Mouse (Mus musculus) thymus, adult 2 months (tissue): Measurements from ENCODE around the gene Coro1b.
A peak's percentile ranks its signal among the peaks of the same experiment; 100 is the strongest.

Experiments used
- CTCF ChIP-seq: fragments of 200-500 bp; IDR thresholded peaks from 2 replicates; pipeline ENCODE4 v1.5.1; 2012; ENCODE audit warnings: mild to moderate bottlenecking, control low read depth, low read length, moderate library complexity, borderline replicate concordance; ENCODE audit not compliant: control insufficient read depth, poor library complexity, insufficient read depth; ENCODE audit errors: extremely low read depth
- POLR2A ChIP-seq: fragments of 200-500 bp; IDR thresholded peaks from 2 replicates; pipeline ENCODE4 v1.6.1; 2012; ENCODE audit warnings: mild to moderate bottlenecking, low read length, control low read depth, moderate library complexity; ENCODE audit not compliant: control insufficient read depth, poor library complexity, insufficient read depth; ENCODE audit errors: extremely low read depth

DNA sequence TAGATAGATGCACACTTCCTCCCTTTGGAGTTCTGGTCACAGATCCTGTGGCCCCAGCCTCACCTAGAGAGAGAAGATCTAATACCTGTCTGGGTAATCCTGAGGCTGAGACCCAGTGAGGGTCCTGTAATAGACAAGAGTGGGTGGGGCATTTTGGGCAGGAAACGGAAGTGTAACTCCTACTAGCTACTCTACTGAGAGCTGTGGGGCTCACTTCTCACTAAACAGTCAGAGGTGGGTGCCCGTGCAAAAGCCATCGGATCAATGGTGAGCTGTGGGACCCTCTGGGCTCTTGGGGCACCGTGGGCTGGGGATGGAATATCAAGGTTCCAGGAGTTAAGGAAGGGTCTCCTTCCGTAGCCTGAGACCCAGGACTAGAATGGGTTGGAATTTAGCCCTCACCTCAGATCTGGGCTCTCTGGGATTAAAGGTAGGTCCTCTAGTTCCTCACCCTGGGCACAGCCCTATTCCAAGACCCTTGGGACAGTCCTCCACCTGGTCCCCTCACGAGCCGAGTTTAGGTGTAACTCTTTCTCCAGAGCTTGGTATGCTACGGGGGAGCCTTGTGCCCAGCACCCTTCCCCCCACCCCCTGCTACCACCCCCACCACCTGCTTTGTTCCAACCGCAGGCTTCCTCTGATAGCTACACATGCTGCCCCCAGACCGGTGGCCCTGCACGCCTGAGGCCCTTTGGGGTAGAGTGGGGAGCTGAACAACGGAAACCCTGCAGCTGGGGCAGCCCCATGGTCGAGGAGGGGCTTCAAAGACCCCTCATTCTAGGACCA, 6.2 kb downstream of the Coro1b start:
- peak; percentile 82 for TF ChIP-seq POLR2A
- no peak for TF ChIP-seq CTCF
